Mouse (Mus musculus): ENCODE results near the gene Elmod2. TPM values are rescaled to one million over a fixed set of nuclear protein-coding genes. Genes with fewer than 3 reads are reported as not detected.
"Not testable (repeated sequence)": the region's sequence is repeated elsewhere in the genome, so short reads cannot be mapped to it uniquely, and the experiment has no call there.

Gene Elmod2
- total RNA-seq (2021) (10 to 100 TPM; 24.6 to 27.8 TPM), polyA plus RNA-seq (2012; rRNA removed) (0.93 and 0.98 TPM in 2 replicates)
- long read RNA-seq, full-length matches to known transcripts = 8 of 9 reads
- long read RNA-seq, partial matches to known transcripts = 1 of 9 reads
- long read RNA-seq, other reads (novel, unspliced or antisense) = 0 of 9 reads

DNA sequence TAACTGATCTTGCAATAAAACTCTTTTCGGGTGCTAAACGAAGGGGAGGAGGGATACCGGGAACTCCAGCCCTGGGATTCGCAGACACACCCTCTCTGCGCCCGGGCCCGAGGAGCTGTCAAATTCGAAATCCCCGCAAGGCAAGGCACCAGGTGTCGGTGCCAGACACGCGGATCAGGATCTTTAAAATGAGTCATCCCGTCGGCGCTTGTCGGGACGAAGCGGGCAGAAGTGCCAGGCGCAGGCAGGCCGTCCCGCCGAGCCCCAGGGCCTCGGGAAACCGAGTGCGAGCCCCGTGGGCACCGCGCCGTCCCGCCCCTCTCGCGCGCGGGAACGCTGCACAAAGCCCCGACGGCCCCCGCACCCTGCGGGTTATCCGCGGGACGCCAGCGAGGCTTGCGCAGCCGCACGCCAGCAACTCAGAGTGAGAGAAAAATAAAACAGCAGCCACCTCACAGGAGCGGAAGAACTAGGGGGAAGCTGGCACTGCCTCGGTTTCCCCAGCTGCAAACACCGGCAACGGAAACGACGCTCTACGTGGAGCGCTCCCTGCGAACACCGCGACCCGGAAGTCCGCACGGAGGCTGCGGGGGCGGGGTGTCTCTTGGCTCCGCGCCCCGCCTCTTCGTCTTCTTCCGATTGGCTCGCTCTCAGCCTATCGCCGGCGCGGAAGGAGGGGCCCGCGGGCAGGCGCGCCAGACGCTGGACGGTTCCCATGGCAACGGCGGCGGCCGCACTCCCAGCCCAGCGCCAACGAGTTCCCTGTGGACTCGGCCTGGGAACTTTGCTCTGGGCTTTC is at the start of gene Elmod2:
Elmod2 (minus strand) TSS at position 588 of the 799 bp plus-strand sequence.
- DNase-seq = peak; percentile 98

GRCm38 (mm10) chr8:83381016-83381415 is 48.7 kb upstream of the Elmod2 start:
- no peak for DNase-seq

DNA sequence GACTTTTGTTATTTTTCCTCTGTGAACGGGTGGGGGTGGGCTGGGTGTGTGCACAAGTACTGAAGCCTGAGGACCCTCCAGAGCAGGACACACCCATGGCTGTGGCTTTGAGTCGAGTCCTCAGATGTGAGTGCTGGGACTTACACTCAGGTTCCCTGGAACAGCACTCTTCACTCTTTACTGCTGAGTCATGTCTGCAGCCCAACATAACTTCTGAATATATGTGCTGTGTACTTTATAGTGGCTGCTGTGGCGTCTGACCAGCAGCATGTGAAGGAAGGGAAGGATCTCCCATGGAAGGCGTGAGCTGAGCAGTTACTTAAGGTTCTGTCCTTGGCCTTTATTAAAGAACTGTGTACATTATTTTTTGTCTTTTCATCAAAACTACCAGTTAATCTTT is 47.9 kb upstream of the Elmod2 start:
- DNase-seq = no peak

DNA sequence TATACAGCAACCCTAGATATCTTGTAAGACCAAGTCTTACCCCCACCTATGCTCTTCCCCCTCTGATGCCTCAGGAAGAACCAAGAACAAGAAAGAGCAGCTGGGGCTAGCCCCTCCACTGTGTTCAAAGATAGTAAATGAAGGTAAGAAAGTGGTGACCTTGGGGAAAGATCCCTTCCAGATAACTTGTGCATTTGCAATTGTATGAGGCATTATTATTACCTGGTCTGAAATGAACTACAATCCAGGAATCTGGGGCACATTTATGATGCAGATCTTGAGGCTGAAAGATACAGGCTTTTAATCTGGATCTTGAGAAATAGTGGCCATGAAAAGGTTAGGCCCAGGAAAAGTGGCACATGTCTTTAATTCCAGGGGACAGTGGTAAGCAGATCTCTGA is 44.9 kb upstream of the Elmod2 start:
- DNase-seq = no peak

GRCm38 (mm10) chr8:83363156-83363769 is 31.0 kb upstream of the Elmod2 start:
- DNase-seq = peak; percentile 4

GRCm38 (mm10) chr8:83351315-83351714 is 19.0 kb upstream of the Elmod2 start:
- DNase-seq = no peak

DNA sequence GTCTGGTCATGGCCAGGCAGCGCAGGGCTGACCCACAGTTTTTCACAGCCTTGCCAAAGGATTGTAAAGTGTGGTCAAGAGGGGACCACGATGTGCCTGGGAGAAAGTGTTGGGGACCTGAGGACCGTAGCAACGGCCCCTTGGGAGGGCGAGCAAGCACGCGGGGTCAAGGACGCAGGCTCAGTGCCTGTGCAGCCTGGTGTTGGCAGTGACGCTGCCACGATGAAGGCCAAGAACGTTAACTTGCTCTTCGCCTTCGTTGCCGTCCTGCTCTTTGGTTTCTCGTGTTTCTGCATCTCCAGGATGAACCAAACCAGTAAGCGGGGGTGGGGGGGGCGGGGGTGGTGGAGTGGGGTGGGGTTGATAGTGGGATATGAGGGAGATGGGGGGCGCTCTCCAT is 16.0 kb upstream of the Elmod2 start, which contains the start of gene Mgat4d:
Mgat4d (plus strand) TSS at position 209 of the 400 bp plus-strand sequence.
- DNase-seq = no peak

GRCm38 (mm10) chr8:83342693-83343092 is 10.4 kb upstream of the Elmod2 start:
- no peak for DNase-seq

DNA sequence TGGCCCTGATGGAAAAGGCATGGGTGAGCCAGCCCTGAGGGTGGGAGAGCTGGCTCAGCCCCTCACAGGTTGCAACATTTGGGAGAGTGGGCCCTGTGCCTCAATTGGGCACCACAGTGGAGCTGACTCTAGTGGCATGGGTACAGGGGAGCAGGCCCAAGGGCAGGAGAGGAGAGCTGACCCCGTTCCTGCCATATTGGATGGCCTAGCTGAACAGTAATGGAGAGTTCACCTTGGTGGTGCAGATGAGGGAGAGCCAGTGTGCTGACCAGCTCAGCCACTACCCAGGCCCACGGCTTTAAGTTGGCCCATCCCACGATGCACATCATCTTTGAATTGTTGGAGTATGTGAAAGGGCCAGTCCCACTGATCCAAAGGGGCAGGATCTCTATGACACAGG is 9.8 kb upstream of the Elmod2 start:
- no peak for DNase-seq

- no peak for DNase-seq
Measured at GRCm38 (mm10) chr8:83332864-83333263, 578 bp upstream of the Elmod2 start.

DNA sequence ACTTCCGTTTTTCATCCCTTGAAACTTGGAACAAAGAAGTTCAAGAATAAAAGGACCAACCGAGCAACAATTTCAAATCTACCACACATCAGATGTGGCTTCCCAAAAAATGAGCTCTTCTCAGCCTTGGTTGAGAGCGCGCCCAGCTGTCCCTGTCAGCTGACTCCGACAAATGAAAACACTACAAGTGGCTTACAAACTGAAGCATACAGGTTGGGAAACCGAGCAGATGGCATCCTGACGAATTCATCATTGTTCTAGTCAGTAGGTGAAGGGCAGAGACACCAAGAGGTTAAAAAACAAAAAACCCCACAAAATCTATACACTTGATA is 753 bp downstream of the Elmod2 start:
- DNase-seq = no peak

DNA sequence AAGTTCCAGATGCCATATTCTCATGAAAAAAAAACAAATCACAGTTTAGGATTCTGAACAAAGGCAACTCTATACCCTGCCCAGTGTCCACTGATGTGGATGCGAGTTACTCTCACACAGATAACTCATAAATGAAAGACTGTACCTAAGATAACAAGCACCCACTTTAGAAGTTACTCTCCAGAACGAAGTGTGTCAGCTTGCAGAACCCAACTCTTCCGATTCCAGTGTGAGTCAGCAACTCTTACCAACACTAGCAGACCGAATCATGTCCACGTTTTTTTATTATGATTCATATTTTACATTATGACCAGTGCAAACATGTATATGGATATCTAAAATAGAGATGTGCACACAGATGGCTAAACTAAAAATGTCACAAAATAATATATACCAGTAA is 4.4 kb downstream of the Elmod2 start:
- no peak for DNase-seq

DNA sequence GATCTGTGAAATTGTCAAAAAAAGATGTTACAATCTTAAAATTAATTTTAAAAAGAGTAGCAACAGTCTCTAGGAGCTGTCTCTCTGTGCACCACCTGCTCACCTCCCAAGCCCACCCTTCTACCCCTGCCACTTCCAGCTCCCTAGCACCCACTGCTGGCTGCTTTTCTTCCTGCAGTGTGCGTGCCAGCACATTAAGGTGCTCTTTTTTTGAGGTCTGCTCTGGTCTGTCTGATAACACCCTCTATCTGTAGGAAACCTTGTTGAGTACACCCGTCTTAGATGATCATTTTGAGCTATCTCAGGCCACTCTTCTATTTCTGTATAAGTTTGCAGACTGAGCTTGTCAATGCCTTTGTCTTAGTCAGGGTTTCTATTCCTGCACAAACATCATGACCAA is 9.2 kb downstream of the Elmod2 start:
- DNase-seq = no peak

- no peak for DNase-seq
Measured at GRCm38 (mm10) chr8:83322374-83322773, 9.9 kb downstream of the Elmod2 start.

DNA sequence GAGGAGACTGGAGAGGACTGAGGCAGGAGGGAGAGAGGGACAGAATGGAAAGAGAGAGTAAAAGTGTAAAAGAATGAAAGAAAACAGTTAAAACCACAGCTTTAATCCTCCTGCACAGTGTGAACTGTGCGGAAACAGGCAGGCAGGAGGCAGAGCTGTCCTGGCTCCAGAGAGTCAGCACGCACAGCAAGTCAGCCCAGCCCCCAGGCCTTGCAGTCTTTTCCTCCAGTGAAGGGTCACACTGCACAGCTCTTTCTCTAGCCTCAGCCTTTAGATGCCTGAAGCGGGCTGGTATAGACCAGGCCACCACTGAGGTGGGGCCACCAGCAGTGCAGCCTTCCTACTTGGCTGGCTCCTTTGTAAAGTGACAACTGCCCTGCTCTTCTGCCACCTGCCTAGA is 11.7 kb downstream of the Elmod2 start:
- DNase-seq = no peak

- no peak for DNase-seq
Measured at GRCm38 (mm10) chr8:83315691-83316090, 16.6 kb downstream of the Elmod2 start.

- not testable (repeated sequence) for DNase-seq
Measured at GRCm38 (mm10) chr8:83315084-83315483, 17.2 kb downstream of the Elmod2 start.

GRCm38 (mm10) chr8:83309836-83310235 is 22.4 kb downstream of the Elmod2 start:
- peak; percentile 25 for DNase-seq

DNA sequence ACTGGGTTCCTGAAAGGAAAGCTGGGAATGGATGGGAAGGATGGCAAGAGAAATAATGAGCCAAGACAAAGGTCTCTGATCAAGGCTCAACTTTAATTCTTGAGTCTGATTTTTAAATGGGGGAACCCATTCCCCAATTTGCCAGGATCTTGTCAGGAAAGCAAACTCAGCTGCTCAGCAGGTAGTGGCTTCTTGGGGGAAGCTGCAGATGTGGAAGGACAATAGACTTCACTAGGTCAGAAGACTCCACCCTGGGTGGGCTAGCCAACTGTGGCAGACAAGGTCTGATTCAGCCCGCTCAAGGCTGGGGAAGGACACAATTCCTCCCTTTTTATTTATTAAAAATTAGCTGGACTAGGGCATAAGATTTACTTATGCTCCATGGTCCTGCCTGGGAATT is 27.3 kb downstream of the Elmod2 start:
- DNase-seq = no peak

- DNase-seq = no peak
Measured at GRCm38 (mm10) chr8:83300135-83300534, 32.2 kb downstream of the Elmod2 start.

DNA sequence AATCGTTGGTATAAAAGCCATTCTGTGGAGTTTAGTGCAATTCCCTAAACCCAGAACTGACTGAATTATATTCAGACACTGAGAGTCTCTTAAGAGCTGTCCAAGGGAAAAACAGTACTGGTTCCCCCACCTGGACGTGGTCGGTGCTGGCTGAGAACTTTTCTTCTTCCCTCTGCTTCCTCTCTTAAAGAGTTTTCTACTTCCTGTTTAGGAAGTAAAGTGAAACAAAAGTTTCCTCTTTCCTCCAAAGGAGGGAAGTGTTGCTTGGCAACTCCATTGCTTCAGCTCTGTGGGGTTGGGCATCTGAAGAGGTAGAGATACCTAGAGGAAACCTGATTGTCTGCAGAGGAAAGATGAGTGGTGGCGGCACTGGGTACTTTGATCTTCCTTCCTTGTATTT is 34.9 kb downstream of the Elmod2 start:
- no peak for DNase-seq

GRCm38 (mm10) chr8:83290176-83290575 is 42.1 kb downstream of the Elmod2 start, which contains the start of gene Ucp1:
Gene Ucp1, plus strand, starts transcription at chr8:83290352.
- peak; percentile 48 for DNase-seq

DNA sequence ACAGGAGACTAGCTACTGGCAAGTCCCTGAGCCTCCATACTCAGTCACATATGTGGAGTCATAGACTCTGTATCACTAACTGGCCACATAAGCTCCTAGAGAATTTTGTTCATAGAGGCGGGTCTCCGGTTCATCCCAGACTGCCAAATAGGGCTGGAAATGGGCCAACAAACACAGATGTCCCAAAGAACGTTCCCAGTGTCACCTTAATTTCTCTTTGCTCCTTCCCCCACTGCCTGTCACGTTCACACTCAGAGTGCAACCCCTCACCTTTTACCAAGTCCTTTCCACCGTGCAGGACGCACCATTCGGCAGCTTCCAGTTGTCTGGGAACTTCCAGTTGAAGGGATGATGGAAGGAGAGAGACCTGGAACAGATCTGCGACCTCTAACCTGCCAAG is 46.9 kb downstream of the Elmod2 start:
- no peak for DNase-seq
